Mouse (Mus musculus): ENCODE results near the gene Tmcc3. TPM values are rescaled to one million over a fixed set of nuclear protein-coding genes. Genes with fewer than 3 reads are reported as not detected.
A peak's percentile ranks its signal among the peaks of the same experiment; 100 is the strongest.

The Tmcc3 gene
- total RNA-seq, 2 experiments from 2014 or later: 14.4 to 28.2 TPM

DNA sequence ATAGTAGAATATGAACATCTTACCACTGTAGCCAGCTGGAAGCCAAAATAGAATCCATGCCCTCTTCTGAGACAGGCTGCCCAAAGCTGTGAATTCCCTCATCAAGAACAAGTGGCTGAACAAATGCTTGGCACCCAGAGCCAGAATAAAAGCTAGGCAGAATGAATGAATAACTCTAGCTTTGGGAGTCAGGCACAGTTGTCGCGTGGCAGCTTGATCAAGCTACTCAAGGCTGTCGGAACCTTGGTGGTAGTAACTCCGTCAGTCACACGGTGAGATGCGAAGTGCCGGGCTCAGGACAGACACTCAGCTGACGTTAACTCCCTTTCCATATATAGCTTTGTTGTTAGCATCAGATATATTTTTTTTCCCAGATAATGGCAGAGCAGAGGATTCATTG is 232.2 kb downstream of the Tmcc3 start:
- no peak for DNase-seq (ENCODE audit: low spot score in 2 of 2)

DNA sequence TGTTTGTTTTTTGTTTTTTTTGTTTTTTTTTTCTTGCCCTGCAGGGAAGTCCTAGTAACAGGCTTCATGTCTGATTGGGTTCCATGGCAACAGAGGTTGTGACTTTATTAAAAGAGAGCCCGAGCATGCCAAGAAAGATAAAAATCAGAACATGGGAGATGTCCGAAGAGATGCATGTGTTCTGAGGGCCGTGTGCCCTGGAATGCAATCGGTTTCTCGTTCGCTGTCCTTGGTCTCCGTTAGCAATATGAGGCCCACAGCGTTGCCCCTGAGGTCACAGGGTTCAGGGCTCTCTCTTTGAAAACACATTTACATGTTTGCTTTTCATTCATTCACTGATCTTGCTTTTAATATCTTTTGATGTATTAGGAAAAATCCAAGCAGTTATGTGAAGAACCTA is 233.1 kb downstream of the Tmcc3 start:
- DNase-seq (ENCODE audit: low spot score in 2 of 2): no peak

DNA sequence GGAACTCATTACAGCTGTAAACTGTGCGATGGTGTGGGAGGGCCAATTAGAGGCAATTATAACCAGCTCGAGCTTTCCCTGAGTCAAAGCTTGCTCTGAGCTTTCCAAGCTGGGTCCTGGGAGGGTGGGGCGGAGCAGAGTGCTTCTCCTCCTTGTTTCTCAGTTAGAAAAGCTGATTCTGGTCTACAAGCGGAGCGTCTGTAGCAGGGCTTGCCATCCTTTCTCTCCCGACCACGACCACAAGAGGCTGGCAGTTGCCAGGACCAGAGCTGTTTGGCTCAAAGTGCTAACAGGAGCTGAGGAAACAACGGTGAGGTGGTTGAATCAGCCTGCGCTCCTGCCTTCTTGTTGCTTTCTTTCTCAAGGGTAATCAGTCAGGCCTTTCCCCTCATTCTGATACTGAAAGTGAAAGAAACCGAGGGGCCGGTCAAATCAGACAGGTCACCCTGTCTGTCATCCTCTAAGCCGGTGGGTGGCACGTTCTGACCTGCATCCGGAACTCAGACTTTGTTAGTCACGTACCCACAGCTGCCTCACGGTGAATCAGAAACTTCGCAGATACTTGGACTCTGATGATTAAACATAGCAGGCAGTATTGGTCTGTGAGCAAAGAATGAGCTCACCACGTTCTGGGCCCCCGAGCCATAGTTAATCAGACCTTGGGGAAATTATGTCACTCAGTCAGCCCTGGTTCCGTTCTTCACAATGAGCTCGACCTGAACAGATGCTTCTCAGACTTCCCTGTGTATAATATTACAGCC is 233.7 kb downstream of the Tmcc3 start:
- DNase-seq (ENCODE audit: low spot score in 2 of 2): peak; percentile 36 to 43

DNA sequence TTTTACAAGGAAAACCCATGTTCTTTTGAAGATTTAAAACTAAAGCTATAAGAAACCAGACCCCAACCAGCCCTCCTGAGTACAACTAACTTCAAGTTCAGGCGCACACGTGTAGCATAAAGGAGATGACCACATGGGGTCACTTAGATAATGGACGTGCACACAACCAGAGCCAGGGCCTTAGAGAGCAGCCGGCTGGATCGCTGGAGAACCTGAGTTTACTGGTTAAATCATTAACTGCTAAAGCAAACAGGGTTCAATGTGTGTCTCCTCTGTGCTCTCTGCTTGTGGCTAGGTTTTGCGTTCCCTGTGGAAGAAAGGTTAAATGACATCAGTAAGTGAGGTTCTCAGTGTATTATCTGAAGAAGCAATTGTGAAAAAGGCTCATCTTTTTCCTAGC is 234.9 kb downstream of the Tmcc3 start:
- no peak for DNase-seq (ENCODE audit: low spot score in 2 of 2)

DNA sequence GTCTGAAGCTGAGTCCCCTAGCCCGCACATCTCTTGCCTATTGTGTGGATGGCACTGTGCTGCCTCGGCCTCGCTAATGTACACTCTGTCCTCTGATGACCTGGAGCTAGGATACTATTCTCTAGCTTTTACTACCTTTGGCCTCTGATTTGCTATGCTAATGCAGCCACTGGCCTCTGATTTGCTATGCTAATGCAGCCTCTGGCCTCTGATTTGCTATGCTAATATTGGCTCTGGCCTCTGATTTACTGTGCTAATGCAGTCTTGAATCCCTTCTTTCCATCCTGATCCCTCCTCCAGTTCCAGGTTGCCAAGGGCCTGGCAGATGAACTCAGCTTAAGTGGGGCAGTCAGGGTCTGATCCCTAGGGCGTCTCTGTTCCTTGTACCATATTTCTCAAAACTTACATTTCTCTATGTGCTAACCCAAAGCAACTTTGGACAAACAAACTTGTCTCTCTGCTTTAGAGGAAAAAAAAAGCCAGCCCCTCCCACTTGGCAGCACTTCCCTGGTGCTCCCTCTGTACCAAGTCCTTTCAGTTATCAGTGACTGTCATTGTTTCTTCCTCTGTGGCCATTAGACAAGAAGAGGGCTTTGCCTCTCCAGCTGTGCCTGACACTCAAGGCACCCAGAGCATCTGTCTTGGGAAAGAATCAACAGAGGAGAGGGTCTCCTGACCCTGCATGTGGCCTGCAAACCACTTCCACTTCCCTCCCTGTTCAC is 237.9 kb downstream of the Tmcc3 start:
- no peak for DNase-seq (ENCODE audit: low spot score in 2 of 2)

DNA sequence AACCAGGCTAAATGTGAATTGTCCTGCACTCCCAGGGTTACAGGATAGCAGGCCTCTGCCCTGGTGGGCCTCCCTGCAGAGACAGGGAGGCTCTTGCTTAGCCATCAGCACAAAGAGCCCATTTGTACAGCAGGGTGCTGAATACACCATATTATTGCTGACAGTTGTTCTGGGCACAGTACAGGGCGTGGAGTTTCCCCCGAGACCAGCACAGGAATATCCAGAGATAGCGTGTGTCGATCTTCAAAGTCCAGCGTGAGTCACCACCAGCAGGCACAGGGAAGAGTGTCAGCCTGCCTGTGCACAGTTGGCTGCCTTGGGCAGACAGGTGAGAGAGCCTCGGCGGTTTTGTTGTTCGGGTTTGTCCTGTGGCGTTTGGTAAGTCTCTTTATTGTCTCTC is 238.9 kb downstream of the Tmcc3 start:
- no peak for DNase-seq (ENCODE audit: low spot score in 2 of 2)

DNA sequence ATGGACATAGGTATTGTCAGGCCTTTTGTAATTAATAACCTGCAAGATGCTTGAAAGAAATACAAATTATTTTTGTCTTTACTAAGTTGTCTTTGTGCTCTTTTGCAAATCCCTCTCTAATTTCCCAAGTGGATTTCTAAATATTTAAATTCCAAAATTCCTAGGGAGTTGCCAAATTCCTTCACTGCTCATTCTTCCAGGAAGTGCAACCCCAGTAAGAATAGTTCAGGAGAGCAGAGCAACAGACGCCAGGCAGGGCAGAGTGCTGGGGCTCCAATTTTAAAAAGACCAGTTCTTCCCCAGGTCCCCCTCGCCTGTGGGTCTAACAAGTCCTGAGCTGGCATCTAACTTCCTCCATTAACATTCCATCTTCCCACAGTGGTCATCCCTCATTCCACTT is 239.3 kb downstream of the Tmcc3 start:
- no peak for DNase-seq (ENCODE audit: low spot score in 2 of 2)

DNA sequence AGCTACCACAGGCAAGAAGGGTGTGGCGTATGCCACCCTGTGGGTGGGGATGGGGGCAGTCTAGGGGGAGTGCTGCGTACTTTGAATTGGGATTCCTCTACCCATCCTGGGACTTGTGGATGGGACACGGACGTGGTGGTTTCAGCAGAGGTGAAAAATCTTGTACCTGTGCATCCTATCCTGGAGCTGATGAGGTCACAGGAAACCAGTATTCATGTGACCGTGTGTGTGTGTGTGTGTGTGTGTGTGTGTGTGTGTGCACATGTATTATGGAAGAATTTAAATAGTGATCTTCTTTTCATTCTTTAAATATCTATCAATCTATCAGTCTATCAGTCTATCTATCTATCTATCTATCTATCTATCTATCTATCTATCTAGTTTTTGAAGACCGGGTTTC is 239.8 kb downstream of the Tmcc3 start:
- DNase-seq (ENCODE audit: low spot score in 2 of 2): no peak

DNA sequence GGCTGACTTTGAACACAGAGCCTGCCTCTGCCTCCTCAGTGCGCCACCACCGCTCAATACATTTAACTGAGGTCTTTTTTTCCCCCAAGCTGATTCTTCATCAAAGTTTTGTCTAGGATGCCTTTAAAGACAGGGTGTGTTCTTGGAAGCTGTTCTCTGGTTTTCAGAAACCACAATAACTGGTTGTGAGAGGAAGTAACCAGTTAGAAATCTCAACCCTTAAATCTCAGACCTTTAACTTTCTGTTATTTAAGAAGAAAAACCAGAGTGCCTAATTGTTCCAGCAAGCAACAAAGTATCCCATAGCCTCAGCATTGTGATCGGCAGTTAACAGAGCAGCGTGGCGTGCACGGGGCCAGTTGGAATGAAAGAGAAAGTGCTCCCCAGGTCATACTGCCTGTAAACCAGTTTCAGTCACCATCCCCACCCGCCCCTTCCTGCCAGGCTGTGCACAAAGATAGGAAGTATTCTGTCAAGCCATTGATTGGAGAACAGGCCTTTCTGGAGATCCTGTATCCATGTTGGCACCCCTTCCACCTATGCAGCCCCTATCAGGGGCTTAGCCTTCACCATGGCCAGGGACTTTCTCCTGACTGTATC is 240.3 kb downstream of the Tmcc3 start:
- DNase-seq (ENCODE audit: low spot score in 2 of 2): no peak

DNA sequence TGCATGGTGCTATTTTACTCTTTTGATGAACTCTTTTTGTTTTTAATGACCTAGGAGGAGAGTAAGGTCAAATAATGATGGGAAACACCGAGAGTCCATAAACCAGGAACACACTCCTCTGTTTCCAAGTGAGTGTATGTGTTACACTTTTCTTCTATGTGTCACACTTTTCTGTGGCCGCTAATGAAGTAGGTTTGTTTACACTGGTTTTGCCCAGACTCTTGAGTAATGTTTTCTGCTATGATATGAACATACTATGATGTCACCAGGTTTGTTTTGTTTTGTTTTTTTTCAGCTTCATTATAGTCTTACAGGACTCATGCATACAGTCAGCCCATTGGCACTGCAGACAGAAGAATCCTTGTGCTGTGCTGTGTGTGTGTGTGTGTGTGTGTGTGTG is 243.6 kb downstream of the Tmcc3 start:
- DNase-seq (ENCODE audit: low spot score in 2 of 2): no peak

DNA sequence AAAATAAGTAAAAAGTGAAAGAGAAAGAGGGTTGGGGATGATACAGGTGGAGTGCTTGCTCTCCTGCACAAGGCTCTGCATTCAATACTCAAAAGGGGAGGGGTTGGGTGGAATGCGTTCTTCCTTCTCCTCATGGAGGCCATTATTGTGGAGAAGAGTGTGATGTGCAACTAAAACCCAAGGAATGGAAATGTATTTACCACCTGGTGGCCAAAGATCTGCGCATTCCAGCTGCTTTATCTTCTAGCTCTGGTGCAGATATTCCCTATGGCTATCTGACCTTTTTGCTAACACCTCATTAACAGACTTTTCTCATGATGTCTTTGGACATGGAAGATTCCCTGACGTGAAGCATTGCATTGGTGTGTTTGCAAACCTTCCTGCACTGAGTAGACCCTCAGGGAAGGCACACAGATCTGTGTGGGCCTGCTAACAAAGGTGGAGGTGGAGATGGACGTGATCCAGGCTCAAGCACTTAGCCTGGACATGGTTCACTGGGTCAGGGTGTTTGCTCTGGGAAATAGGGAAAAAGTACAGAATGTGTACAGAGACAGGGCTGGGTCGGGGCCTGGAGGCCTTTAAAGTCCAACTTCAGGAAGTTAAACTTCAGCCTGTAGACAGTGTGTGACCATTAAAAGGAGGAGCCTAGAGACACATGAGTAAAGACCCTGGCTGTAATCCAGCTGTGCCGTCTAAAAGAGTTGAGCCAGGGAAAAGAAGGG is 245.8 kb downstream of the Tmcc3 start:
- no peak for DNase-seq (ENCODE audit: low spot score in 2 of 2)

DNA sequence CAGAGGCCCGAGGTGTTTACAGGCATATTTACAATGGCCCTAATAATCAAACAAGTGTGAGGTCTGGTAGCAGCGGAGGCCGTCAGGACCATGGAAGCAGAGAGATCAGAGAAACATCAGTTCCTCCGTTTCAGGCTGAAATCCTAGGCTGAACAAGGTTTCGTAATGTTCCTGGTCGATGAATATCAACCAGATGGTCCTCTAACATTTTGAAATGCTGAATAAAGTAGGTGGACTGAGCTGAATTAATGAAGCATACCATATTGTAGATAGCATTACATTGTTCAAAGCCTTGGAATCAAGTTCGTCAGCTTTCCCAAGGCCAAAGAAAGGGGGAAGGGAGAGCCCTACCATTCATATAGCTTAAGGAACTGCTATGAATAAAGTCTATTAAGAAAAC is 247.1 kb downstream of the Tmcc3 start:
- no peak for DNase-seq (ENCODE audit: low spot score in 2 of 2)

DNA sequence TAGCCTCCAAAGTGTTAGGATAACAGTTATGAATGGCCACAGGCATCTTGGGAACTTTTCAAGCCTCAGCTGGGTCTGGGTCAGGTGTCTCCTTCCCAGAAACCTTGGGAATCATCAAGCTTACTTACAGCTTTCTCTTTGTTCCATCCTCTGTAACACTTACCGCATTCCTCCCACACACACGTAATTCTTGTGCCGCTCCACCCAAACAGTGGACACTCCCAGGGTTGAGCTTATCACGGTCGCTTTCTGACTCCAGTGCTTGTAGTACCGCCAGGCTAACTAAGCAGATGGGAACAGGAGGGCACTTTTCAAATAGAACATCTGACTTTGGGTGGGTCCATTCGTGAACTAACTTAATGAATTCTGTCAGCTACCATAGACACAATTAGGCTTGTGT is 249.6 kb downstream of the Tmcc3 start:
- DNase-seq (ENCODE audit: low spot score in 2 of 2): no peak

DNA sequence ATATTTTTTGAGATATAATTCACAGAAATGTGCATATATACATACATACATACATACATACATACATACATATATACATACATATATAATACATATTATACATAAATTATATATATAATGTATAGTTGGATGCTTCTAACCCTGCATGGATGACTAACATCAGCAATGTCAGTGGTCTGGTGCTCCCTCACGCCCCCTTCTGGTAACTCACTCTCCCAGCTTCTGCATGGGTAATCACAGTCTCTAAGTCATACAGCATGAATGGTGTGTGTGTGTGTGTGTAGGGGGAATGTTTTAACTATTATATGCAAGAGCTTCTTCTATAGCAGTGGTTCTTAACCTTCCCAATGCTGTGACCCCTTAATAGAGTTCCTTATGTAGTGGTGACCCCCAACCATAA is 250.4 kb downstream of the Tmcc3 start:
- peak; percentile 26 to 37 for DNase-seq (ENCODE audit: low spot score in 2 of 2)

DNA sequence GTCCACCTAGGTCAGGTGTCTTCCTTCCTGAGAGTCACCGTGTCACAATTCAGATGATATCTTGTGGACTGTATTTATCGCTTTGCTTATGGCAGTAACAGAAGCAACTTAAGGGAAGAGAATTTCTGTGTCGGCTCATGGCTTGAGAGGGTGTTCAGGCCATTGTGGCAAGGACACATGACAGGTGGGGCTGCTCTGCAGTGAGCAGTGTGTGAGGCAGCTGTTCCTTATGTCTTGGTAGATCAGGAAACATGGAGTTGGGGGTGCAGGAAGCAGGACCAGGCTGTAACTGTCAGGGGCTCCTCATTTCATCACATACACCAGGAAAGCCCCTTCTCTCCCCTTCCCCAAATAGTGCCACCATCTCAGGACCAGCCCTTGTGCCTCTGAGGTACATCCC is 251.2 kb downstream of the Tmcc3 start:
- no peak for DNase-seq (ENCODE audit: low spot score in 2 of 2)

DNA sequence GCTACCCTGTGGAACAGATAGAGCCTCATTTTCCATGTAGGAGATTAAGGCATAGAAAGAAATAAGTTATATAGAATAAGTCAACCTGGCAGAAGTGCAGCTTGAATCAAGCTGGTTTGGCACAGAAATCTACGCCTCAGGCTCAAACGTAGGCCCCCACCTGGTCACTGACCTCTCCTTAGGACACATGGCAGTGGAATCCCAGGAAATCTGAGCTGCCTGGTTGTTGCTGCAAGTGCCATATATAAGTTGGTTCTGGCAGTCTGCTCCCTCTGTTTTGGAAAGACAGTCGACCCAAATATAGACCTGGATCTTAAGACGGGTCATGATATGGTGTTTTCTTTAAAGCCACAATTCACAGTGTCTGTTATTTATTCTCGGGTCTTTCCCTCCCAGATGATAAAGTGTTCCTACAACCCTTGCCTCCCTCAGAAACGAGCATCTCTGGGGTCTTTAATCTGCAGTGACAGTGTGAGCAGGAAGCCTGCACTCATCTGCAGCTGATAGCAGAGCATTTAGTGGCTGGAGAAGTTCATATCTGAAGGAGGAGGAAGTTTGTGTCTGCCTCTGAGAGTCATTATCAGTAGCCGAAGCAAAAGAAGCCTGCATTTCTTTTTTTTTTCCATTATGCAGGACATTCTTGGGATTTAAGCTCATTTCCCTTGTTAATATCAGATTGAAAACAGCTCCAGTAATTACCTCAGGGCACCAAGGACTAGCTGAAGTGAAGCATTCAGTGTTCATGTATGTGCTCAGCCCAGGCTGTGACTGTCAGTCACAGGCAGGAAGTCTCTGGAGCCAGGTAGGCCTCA is 253.9 kb downstream of the Tmcc3 start:
- DNase-seq (ENCODE audit: low spot score in 2 of 2): no peak

DNA sequence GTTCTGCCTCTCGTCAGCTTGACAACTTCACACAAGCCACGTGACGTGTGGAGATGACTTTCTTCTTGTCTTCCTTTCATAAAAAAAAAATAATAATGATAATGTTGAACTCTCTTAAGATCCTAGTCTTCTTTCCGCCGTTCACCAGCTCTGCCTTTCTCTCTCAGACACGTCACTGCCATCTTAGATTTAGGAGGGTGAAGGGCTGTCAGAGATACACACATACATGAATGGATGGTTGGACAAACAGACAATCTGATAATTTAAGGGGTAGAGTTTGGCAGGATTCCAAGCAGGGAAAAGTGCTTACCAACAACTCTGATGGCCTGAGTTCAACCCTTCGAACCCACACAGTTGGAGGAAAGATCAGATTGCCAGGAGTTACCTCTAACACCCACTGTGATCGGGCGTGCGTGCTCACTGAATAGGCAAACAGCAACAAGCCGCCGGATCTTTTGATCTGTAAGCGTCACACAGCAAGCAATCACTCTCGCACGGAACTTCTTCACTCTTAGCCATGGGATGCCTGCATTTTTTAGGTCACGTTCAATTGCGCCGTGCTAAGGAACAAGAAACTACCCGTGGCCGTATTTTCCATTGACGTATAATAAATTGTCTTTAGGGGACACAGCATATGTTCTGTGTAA is 254.6 kb downstream of the Tmcc3 start:
- no peak for DNase-seq (ENCODE audit: low spot score in 2 of 2)

DNA sequence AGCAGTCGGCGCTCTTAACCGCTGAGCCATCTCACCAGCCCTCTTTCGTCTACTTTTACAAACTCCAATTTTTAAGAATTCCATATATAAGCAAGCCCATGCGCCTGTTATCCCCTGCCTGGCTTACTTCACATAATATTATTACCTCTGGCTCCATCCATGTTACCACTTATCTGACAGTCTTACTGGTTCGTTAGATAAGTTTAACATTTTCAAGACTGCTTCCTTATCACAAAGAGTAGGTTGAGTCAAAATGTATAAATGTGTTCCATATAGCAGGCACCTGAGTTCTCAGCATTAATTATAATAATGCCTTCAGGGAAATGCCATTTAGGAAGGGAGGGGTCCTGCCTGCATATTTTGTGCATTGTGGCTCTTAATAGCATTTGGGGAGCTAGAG is 255.5 kb downstream of the Tmcc3 start:
- no peak for DNase-seq (ENCODE audit: low spot score in 2 of 2)

DNA sequence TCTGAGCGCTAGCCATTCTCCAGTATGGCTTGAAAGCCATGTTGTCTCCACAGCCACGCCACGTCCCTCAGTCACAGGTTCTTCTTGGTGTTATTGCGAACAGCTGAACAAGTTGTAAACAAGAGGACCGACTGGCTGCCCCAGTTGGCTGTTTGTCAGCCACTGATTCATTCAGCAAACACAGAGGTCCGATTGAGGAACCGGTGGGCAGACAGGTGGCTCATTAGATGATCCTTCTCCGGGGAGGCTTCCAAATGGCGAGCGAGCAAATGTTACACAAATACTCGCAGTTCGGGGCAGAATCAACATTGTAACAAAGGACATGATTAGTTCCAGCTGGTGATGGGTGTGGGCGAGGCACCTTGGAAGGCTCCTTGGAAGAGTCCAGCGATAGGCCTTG is 256.2 kb downstream of the Tmcc3 start:
- no peak for DNase-seq (ENCODE audit: low spot score in 2 of 2)

DNA sequence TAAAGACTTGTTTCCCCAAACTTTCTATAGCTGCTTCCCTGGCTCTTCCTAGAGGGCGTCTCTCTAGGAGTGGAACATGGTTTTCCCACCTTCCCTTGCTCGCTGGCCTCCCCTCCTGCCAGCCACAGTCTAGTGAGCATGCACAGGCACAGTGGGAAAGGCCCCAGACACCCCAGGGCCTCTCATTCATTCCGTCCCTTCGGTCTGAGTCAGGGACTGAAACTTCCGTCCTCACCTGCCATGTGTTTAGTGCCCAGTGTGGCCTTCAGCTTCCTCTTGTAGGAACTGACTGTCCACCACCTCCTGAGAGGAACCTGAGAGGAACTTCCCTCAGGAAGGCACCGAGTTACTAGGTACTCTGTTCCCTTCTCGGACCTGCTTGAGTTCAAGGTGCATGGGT is 257.1 kb downstream of the Tmcc3 start:
- DNase-seq (ENCODE audit: low spot score in 2 of 2): no peak

Measured in adrenal gland, adult 18-20 months (tissue).